Mouse (Mus musculus) forebrain, embryonic 14.5 days (tissue): ENCODE data around the gene Tedc1. TPM values are rescaled to one million over a fixed set of nuclear protein-coding genes. Genes with fewer than 3 reads are reported as not detected.
"Not testable (repeated sequence)": the region's sequence is repeated elsewhere in the genome, so short reads cannot be mapped to it uniquely, and the experiment has no call there.

Source experiments
- ATAC-seq: fragments of 200-750 bp; cut with Nextera tagmentation; 2 replicates; pipeline ENCODE4 v1.8.0; 2017; ENCODE audit warnings: mild to moderate bottlenecking, moderate library complexity
- DNase-seq: peaks from one replicate; pipeline ENCODE4 v3.0.0-alpha.2; 2015; ENCODE audit warnings: low spot score
- H3K27ac ChIP-seq: fragments of 300-500 bp; sonication (generic); 2 replicates; pipeline ENCODE4 v1.5.1; 2014; ENCODE audit warnings: low read depth, mild to moderate bottlenecking, control low read depth, low read length, moderate library complexity
- H3K27me3 ChIP-seq: fragments of 300-500 bp; sonication (generic); replicated peaks from 2 replicates; pipeline ENCODE4 v1.6.1; 2014; ENCODE audit warnings: low read length, control low read depth, mixed read lengths; ENCODE audit not compliant: control insufficient read depth, insufficient read depth
- H3K36me3 ChIP-seq: fragments of 300-500 bp; sonication (generic); 2 replicates; pipeline ENCODE4 v1.6.1; 2014; ENCODE audit warnings: low read length, control low read depth; ENCODE audit not compliant: control insufficient read depth, insufficient read depth
- H3K4me1 ChIP-seq: fragments of 300-500 bp; sonication (generic); 2 replicates; pipeline ENCODE4 v1.6.1; 2014; ENCODE audit warnings: antibody characterized with exemption, low read length, control low read depth; ENCODE audit not compliant: control insufficient read depth, insufficient read depth
- H3K4me2 ChIP-seq: fragments of 300-500 bp; sonication (generic); 2 replicates; pipeline ENCODE4 v1.6.1; 2014; ENCODE audit warnings: mild to moderate bottlenecking, control low read depth, low read length
- H3K4me3 ChIP-seq: fragments of 300-500 bp; sonication (generic); 2 replicates; pipeline ENCODE4 v1.5.1; 2014; ENCODE audit warnings: low read depth, low read length, control low read depth
- H3K9ac ChIP-seq: fragments of 300-500 bp; sonication (generic); 2 replicates; pipeline ENCODE4 v1.6.1; 2014; ENCODE audit warnings: mild to moderate bottlenecking, low read length, control low read depth, moderate library complexity
- H3K9me3 ChIP-seq: fragments of 300-500 bp; sonication (generic); replicated peaks from 2 replicates; pipeline ENCODE4 v1.6.1; 2016; ENCODE audit warnings: low read length, control low read depth, mixed read lengths; ENCODE audit not compliant: control insufficient read depth
- WGBS: fragments of 180-500 bp; shearing (Covaris S2); extraction: QIAGEN DNeasy Blood & Tissue Kit; methylation state at CpG from one replicate; pipeline ENCODE4 v1.1.7; 2014; 5-methylcytosine and 5-hydroxymethylcytosine counted together
- polyA plus RNA-seq: library from polyadenylated mRNA; unstranded; fragments of >200 nt; fragmentation: Nextera tagmentation; extraction: Ambion mirVana; gene quantifications from 2 replicates; pipeline ENCODE4 v1.2.1, GENCODE M21; 2014

Tedc1 gene
- polyA plus RNA-seq, 1 experiment from 2014 or later = 9.5 TPM

DNA sequence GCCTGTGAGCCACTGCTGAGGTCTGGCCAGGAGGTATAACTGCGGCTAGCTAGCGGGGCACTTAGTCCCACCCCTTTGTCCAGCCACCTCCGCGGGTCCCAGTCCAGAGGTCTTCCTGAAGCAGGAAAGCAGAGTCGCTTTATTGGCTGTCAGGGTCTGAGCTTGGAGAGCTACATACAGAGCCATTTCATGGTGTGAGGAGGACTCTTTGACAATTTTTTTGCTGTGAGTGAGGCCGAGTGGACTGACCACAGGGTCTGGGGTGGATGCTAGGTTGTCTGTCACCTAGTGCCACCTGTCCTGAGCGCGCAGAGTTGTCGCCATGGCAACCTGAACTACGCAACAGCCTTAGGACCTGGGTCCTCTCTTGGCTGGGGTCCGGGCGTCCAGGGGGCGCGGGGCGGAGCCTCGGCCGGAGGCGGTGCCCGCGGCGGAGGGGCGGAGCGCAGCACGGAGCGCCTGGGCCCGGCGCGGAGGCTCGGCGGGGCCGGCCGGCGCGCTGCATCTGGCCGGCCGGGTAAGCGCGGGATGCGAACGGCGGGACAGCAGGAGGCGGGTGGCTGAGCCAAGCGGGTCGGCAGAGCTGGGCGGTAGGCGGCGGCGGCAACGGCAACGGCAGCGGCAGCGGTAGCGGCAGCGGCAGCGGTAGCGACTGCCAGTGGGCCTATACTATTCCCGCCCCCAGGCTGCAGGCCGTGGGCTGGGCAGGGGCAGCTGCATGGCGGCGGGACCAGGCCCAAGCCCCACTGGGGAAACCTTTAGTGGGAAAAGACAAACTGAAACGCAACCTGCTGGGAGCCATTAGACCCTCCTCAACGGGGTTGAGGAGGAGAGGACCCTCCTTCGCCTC lies 29.4 kb downstream of the Tedc1 start, which contains the start of gene Tmem121:
TSS of gene Tmem121 (plus strand) at position 489 of the 850 bp plus-strand sequence.
- ATAC-seq = peak; percentile 72
- Histone ChIP-seq H3K4me2 (peak within 1 kb of the TSS; percentile 68), H3K4me1 (peaks cover 12% of the 10 kb centered on the region), H3K4me3 (peak within 1 kb of the TSS; percentile 71), H3K9ac (peak within 1 kb of the TSS; percentile 88), H3K27ac (no peak within 1 kb of the TSS; the same call in 1 of the 2 replicates), H3K36me3 (peaks cover 25% of the 10 kb centered on the region), H3K27me3 (no peaks in the 10 kb centered on the region), H3K9me3 (no peaks in the 10 kb centered on the region)
- under 1% methylated on average over 62 of the region's 63 CpGs for WGBS
- DNase-seq = peak; percentile 58

DNA sequence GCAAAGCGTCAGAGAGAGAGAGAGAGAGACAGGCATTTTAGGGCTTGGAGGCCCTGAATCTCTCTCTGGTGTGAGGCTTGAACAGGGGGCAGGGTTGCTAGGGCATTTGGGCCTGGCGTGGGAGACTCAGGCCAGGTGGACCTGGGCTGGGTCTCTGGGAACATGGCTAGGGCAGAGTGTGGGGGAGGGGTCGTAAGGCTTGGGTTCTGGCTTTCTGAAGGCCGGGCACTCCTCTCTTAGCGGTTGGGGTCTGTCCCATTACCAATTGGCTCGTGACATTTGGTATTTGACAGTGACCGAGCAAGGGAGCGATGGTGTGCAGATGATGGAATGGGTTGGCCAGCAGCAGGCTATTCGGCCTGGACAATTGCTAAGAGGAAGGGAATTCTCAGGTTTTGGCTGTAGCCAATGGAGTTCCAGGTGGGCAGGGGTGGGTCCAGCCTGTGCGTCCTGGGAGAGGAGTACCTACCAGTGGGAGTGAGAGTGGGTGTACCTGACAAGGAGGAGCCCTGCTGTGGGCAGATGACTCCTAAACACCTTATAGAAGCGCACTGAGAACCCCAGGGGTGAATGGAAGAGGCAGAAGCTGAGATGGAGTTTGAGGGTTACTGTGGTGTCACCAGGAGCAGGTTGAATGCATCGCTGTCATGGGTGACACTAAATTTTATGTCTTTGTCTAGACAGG lies 30.2 kb downstream of the Tedc1 start:
- 34% methylated on average over 12 of the region's 12 CpGs for WGBS
- peaks cover 12% of the 10 kb centered on the region for H3K4me1 ChIP-seq
- no peaks in the 10 kb centered on the region for H3K27me3 ChIP-seq
- DNase-seq (no peak), ATAC-seq (peak; percentile 7)
- H3K4me3 ChIP-seq = peak overlapping the region; percentile 71
- peak overlapping the region; percentile 88 for H3K9ac ChIP-seq
- H3K27ac ChIP-seq = no peak overlapping the region
- H3K9me3 ChIP-seq = no peaks in the 10 kb centered on the region
- H3K36me3 ChIP-seq = peaks cover 32% of the 10 kb centered on the region
- peak overlapping the region; percentile 68 for H3K4me2 ChIP-seq

DNA sequence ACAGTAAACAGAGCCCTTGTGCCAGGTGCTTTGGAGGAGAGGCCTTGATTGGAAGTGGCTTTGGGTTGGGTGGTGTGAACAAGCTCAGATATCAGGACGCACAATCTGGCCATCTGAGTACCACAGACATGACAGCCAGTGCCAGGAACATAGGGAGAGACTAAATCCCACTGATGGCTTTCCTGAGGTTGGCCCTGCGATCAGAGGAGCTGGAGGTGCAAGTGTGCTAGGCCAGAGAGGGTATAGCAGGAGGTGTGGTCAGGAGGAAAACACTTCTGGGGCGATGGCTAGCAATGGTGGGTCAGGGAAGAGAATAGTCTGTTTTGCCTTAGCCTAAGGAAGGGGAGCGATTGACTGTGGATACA lies 30.8 kb downstream of the Tedc1 start:
- Histone ChIP-seq H3K9me3 (no peaks in the 10 kb centered on the region), H3K4me2 (peak overlapping the region; percentile 68), H3K27ac (no peak overlapping the region), H3K27me3 (no peaks in the 10 kb centered on the region), H3K36me3 (peaks cover 32% of the 10 kb centered on the region), H3K9ac (peak overlapping the region; percentile 88), H3K4me3 (peak overlapping the region; percentile 71), H3K4me1 (peaks cover 12% of the 10 kb centered on the region)
- no peak for ATAC-seq
- no peak for DNase-seq
- WGBS = 55% methylated on average over 4 of the region's 4 CpGs

DNA sequence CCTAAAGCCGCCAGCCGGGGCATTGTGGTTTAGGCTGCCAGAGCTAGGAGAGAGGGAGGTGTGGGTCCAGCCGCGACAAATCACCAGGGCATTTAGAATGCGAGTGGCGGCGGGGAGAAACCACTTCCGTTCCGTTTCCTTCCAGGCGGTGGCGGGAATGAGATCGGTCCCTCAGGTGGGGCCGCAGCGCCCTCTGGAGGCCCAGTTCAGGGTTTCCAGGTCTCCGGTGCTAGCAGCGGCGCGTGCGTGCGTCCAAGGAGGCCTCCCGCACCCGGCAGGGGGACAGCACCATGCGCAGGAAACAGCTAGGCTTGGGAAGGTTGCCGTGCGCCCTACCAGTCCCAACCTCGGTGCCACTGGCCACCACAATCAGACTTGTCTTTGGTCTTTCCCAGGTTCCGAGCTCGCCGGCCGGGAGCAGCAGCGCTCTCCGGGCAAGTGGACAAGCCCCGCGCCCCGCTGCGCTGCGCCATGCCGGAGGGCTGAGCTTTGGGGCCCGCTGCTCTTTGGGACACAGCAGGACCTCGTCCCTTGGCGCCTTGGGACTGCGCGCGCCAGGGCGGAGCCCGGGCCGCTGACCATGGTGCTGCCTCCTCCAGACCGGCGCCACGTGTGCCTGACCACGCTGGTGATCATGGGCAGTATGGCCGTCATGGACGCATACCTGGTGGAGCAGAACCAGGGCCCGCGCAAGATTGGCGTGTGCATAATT lies 31.5 kb downstream of the Tedc1 start:
- Histone ChIP-seq H3K9ac (peak overlapping the region; percentile 88), H3K9me3 (no peaks in the 10 kb centered on the region), H3K4me3 (peak overlapping the region; percentile 71), H3K27ac (no peak overlapping the region), H3K4me1 (peaks cover 12% of the 10 kb centered on the region), H3K27me3 (no peaks in the 10 kb centered on the region), H3K36me3 (peaks cover 32% of the 10 kb centered on the region), H3K4me2 (peak overlapping the region; percentile 68)
- DNase-seq (peak; percentile 92), ATAC-seq (peak; percentile 55)
- 4% methylated on average over 56 of the region's 56 CpGs for WGBS

DNA sequence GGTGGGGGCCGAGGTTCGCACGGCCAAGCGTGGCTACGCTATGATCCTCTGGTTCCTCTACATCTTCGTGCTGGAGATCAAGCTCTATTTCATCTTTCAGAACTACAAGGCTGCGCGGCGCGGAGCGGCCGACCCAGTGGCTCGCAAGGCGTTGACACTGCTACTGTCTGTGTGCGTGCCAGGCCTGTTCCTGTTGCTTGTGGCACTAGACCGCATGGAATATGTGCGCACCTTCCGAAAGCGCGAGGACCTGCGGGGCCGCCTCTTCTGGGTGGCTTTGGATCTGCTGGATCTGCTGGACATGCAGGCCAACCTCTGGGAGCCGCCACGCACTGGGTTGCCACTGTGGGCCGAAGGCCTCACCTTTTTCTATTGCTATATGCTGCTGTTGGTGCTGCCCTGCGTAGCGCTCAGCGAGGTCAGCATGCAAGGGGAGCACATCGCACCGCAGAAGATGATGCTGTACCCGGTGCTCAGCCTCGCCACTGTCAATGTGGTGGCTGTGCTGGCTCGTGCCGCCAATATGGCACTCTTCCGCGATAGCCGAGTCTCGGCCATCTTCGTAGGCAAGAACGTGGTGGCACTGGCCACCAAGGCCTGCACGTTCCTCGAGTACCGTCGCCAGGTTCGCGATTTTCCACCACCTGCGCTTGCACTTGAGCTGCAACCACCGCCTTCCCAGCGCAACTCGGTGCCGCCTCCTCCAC lies 32.3 kb downstream of the Tedc1 start:
- Histone ChIP-seq H3K4me2 (peak overlapping the region; percentile 68), H3K36me3 (peaks cover 32% of the 10 kb centered on the region), H3K4me3 (peak overlapping the region; percentile 71; the same call in 1 of the 2 replicates), H3K4me1 (peaks cover 12% of the 10 kb centered on the region), H3K9ac (no peak overlapping the region), H3K9me3 (no peaks in the 10 kb centered on the region), H3K27me3 (no peaks in the 10 kb centered on the region), H3K27ac (no peak overlapping the region)
- WGBS = 94% methylated on average over 51 of the region's 51 CpGs
- DNase-seq = no peak
- no peak for ATAC-seq

DNA sequence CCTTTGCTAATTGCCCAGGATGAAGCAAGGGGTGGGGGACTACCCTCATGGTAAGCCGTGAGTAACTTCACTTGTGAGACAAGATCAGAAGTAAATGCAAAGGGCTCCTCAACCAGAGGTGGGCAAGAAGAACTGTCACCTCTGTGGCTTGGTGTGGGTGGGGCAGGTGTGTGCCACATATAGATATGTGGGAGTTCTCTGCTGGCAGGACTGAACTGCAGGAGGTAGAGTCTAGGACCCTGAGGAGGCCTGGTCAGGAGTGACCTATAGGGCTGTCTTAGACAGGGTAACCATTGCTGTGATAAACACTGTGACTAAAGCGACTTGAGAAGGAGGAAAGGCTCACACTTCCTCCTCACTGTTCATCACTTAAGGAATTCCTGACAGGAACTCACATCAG lies 37.2 kb downstream of the Tedc1 start:
- peaks cover 30% of the 10 kb centered on the region for H3K36me3 ChIP-seq
- H3K27ac ChIP-seq = no peak overlapping the region
- H3K27me3 ChIP-seq = no peaks in the 10 kb centered on the region
- H3K9ac ChIP-seq = no peak overlapping the region
- no peak overlapping the region for H3K4me2 ChIP-seq
- DNase-seq = no peak
- 71% methylated on average over 2 of the region's 2 CpGs for WGBS
- no peak for ATAC-seq
- H3K9me3 ChIP-seq = no peaks in the 10 kb centered on the region
- H3K4me1 ChIP-seq = no peaks in the 10 kb centered on the region
- H3K4me3 ChIP-seq = no peak overlapping the region

GRCm38 (mm10) chr12:113199132-113199531 lies 42.9 kb downstream of the Tedc1 start:
- DNase-seq, H3K4me3 ChIP-seq, H3K27ac ChIP-seq, H3K9me3 ChIP-seq, ATAC-seq, H3K4me1 ChIP-seq, H3K27me3 ChIP-seq, H3K9ac ChIP-seq, H3K4me2 ChIP-seq, H3K36me3 ChIP-seq: not testable (repeated sequence)
- 93% methylated on average over 3 of the region's 6 CpGs for WGBS

DNA sequence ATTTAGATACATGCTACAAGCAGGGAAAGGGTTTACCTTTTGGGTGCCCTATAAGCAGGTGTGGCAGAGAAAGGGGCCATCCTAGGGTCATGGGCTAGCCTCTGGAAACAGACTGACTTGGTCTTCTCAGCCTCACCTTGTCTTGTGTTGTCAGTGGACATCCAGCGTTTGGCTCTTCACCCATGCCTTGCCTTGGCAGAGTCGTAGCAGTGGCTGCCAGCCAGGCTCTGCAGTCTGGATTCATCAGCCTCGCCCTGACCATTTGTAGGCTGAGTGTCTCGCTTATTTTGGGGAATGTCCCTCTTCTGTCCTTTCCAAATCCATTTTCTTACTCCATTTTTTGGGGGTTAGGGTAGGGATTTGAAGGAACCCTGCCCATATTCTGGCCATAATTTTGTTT lies 45.1 kb downstream of the Tedc1 start:
- Histone ChIP-seq H3K27me3 (no peaks in the 10 kb centered on the region), H3K36me3 (no peaks in the 10 kb centered on the region), H3K4me3 (no peak overlapping the region), H3K4me2 (no peak overlapping the region), H3K9me3 (no peaks in the 10 kb centered on the region), H3K27ac (no peak overlapping the region), H3K4me1 (no peaks in the 10 kb centered on the region), H3K9ac (no peak overlapping the region)
- WGBS = 92% methylated on average over 4 of the region's 4 CpGs
- no peak for DNase-seq
- no peak for ATAC-seq
